Mouse (Mus musculus) forebrain, embryonic 16.5 days (tissue): Measurements from ENCODE around the gene Phc2. TPM values are rescaled to one million over a fixed set of nuclear protein-coding genes. Genes with fewer than 3 reads are reported as not detected.
A peak's percentile ranks its signal among the peaks of the same experiment; 100 is the strongest.
"Not testable (repeated sequence)": the region's sequence is repeated elsewhere in the genome, so short reads cannot be mapped to it uniquely, and the experiment has no call there.

Experiments
- ATAC-seq: fragments of 200-750 bp; cut with Nextera tagmentation; 2 replicates; pipeline ENCODE4 v1.8.0; 2017; ENCODE audit warnings: mild to moderate bottlenecking, moderate library complexity
- H3K27ac ChIP-seq: fragments of 300-500 bp; sonication (generic); 2 replicates; pipeline ENCODE4 v1.5.1; 2014; ENCODE audit warnings: low read length, control low read depth
- H3K27me3 ChIP-seq: fragments of 300-500 bp; sonication (generic); replicated peaks from 2 replicates; pipeline ENCODE4 v1.6.1; 2014; ENCODE audit warnings: low read length; ENCODE audit not compliant: control insufficient read depth, insufficient read depth
- H3K36me3 ChIP-seq: fragments of 300-500 bp; sonication (generic); 2 replicates; pipeline ENCODE4 v1.6.1; 2014; ENCODE audit not compliant: control insufficient read depth, insufficient read depth
- H3K4me1 ChIP-seq: fragments of 300-500 bp; sonication (generic); replicated peaks from 2 replicates; pipeline ENCODE4 v1.6.1; 2014; ENCODE audit warnings: low read length; ENCODE audit not compliant: control insufficient read depth, insufficient read depth
- H3K4me2 ChIP-seq: fragments of 300-500 bp; sonication (generic); 2 replicates; pipeline ENCODE4 v1.6.1; 2014; ENCODE audit warnings: mild to moderate bottlenecking, low read length, control low read depth
- H3K4me3 ChIP-seq: fragments of 300-500 bp; sonication (generic); replicated peaks from 2 replicates; pipeline ENCODE4 v1.5.1; 2014; ENCODE audit warnings: mild to moderate bottlenecking, low read length, control low read depth
- H3K9ac ChIP-seq: fragments of 300-500 bp; sonication (generic); replicated peaks from 2 replicates; pipeline ENCODE4 v1.6.1; 2014; ENCODE audit warnings: low read depth, low read length, control low read depth
- H3K9me3 ChIP-seq: fragments of 300-500 bp; sonication (generic); 2 replicates; pipeline ENCODE4 v1.6.1; 2016; ENCODE audit warnings: low read length; ENCODE audit not compliant: control insufficient read depth
- WGBS: fragments of 180-500 bp; shearing (Covaris S2); extraction: QIAGEN DNeasy Blood & Tissue Kit; methylation state at CpG from one replicate; pipeline ENCODE4 v1.1.7; 2014; 5-methylcytosine and 5-hydroxymethylcytosine counted together
- polyA plus RNA-seq: library from polyadenylated mRNA; unstranded; fragments of >200 nt; fragmentation: Nextera tagmentation; extraction: Ambion mirVana; gene quantifications from 2 replicates; pipeline ENCODE4 v1.2.1, GENCODE M21; 2015

Gene Phc2
- polyA plus RNA-seq, 1 experiment from 2014 or later = 34.9 TPM

- ATAC-seq = no peak
- Histone ChIP-seq H3K4me1 (no peaks in the 10 kb centered on the region), H3K4me3 (no peak overlapping the region), H3K4me2 (no peak overlapping the region), H3K9ac (no peak overlapping the region), H3K27ac (no peak overlapping the region), H3K9me3 (no peaks in the 10 kb centered on the region), H3K27me3 (no peaks in the 10 kb centered on the region), H3K36me3 (no peaks in the 10 kb centered on the region)
- WGBS = 74% methylated on average over 3 of the region's 3 CpGs
Measured at GRCm38 (mm10) chr4:128664002-128664401, 9.5 kb downstream of the Phc2 start.

- not testable (repeated sequence) for H3K9me3 ChIP-seq, ATAC-seq, H3K4me3 ChIP-seq, H3K27ac ChIP-seq, H3K4me1 ChIP-seq, H3K4me2 ChIP-seq, H3K36me3 ChIP-seq, H3K27me3 ChIP-seq, H3K9ac ChIP-seq
- 77% methylated on average over 7 of the region's 7 CpGs for WGBS
Measured at GRCm38 (mm10) chr4:128666362-128666761, 11.9 kb downstream of the Phc2 start.

GRCm38 (mm10) chr4:128667195-128667594 lies 12.7 kb downstream of the Phc2 start:
- not testable (repeated sequence) for H3K4me2 ChIP-seq, H3K4me3 ChIP-seq, H3K9ac ChIP-seq, H3K36me3 ChIP-seq, ATAC-seq, H3K4me1 ChIP-seq, H3K9me3 ChIP-seq, H3K27me3 ChIP-seq, H3K27ac ChIP-seq
- WGBS = 79% methylated on average over 4 of the region's 4 CpGs

GRCm38 (mm10) chr4:128669229-128669628 lies 14.7 kb downstream of the Phc2 start:
- no peak overlapping the region for H3K4me3 ChIP-seq
- H3K4me2 ChIP-seq = no peak overlapping the region
- ATAC-seq = no peak
- no peaks in the 10 kb centered on the region for H3K36me3 ChIP-seq
- WGBS = 81% methylated on average over 6 of the region's 6 CpGs
- no peak overlapping the region for H3K27ac ChIP-seq
- peaks cover 13% of the 10 kb centered on the region for H3K4me1 ChIP-seq
- H3K9me3 ChIP-seq = no peaks in the 10 kb centered on the region
- H3K27me3 ChIP-seq = no peaks in the 10 kb centered on the region
- H3K9ac ChIP-seq = no peak overlapping the region

- no peak overlapping the region for H3K27ac ChIP-seq
- no peaks in the 10 kb centered on the region for H3K36me3 ChIP-seq
- no peak; the same call in 1 of the 2 replicates for ATAC-seq
- H3K4me1 ChIP-seq = peaks cover 13% of the 10 kb centered on the region
- no peak overlapping the region for H3K4me3 ChIP-seq
- no peak overlapping the region for H3K4me2 ChIP-seq
- no peaks in the 10 kb centered on the region for H3K9me3 ChIP-seq
- H3K9ac ChIP-seq = no peak overlapping the region
- no peaks in the 10 kb centered on the region for H3K27me3 ChIP-seq
- WGBS = 45% methylated on average over 11 of the region's 11 CpGs
Measured at GRCm38 (mm10) chr4:128670566-128671191, 16.2 kb downstream of the Phc2 start.

- Histone ChIP-seq H3K9ac (no peak overlapping the region), H3K4me3 (no peak overlapping the region), H3K27me3 (no peaks in the 10 kb centered on the region), H3K27ac (no peak overlapping the region), H3K4me1 (peaks cover 13% of the 10 kb centered on the region), H3K4me2 (no peak overlapping the region), H3K36me3 (no peaks in the 10 kb centered on the region), H3K9me3 (no peaks in the 10 kb centered on the region)
- 84% methylated on average over 4 of the region's 4 CpGs for WGBS
- ATAC-seq = no peak
Measured at GRCm38 (mm10) chr4:128672494-128672893, 18.0 kb downstream of the Phc2 start.

GRCm38 (mm10) chr4:128678564-128679217 lies 24.2 kb downstream of the Phc2 start:
- ATAC-seq = peak; percentile 66
- no peaks in the 10 kb centered on the region for H3K36me3 ChIP-seq
- 39% methylated on average over 13 of the region's 13 CpGs for WGBS
- H3K9ac ChIP-seq = peak overlapping the region; percentile 44
- H3K27me3 ChIP-seq = no peaks in the 10 kb centered on the region
- H3K27ac ChIP-seq = peak overlapping the region; percentile 23; the same call in 1 of the 2 replicates
- no peaks in the 10 kb centered on the region for H3K9me3 ChIP-seq
- peaks cover 10% of the 10 kb centered on the region for H3K4me1 ChIP-seq
- H3K4me2 ChIP-seq = peak overlapping the region; percentile 35
- peak overlapping the region; percentile 22 for H3K4me3 ChIP-seq

GRCm38 (mm10) chr4:128681126-128681525 lies 26.6 kb downstream of the Phc2 start:
- H3K9ac ChIP-seq = no peak overlapping the region
- no peaks in the 10 kb centered on the region for H3K27me3 ChIP-seq
- ATAC-seq = no peak
- 53% methylated on average over 8 of the region's 8 CpGs for WGBS
- no peaks in the 10 kb centered on the region for H3K9me3 ChIP-seq
- H3K27ac ChIP-seq = no peak overlapping the region
- H3K4me1 ChIP-seq = peaks cover 10% of the 10 kb centered on the region
- no peak overlapping the region for H3K4me3 ChIP-seq
- no peaks in the 10 kb centered on the region for H3K36me3 ChIP-seq
- no peak overlapping the region for H3K4me2 ChIP-seq

GRCm38 (mm10) chr4:128682281-128682680 lies 27.8 kb downstream of the Phc2 start:
- H3K4me2 ChIP-seq = no peak overlapping the region
- H3K9me3 ChIP-seq = no peaks in the 10 kb centered on the region
- no peak overlapping the region for H3K27ac ChIP-seq
- peaks cover 10% of the 10 kb centered on the region for H3K4me1 ChIP-seq
- H3K27me3 ChIP-seq = no peaks in the 10 kb centered on the region
- 94% methylated on average over 13 of the region's 13 CpGs for WGBS
- no peak overlapping the region for H3K9ac ChIP-seq
- no peak overlapping the region for H3K4me3 ChIP-seq
- no peaks in the 10 kb centered on the region for H3K36me3 ChIP-seq
- no peak for ATAC-seq
